Mouse (Mus musculus) left cerebral cortex, adult 2 months (tissue): ENCODE measurements at regions not wholly inside any gene's neighbourhood (a gene's known extent, or its start where the extent isn't known, plus 50 kb on each side); places are given as distances from the start of the nearest gene placed in this dataset.

Experiments
- DNase-seq, 2 experiments: peaks; one replicate each; pipeline ENCODE4 v3.0.0; 2021 to 2022; ENCODE audit warnings: low spot score in 2 of 2, mixed read lengths in 1 of 2; ENCODE audit errors: extremely low spot score in 1 of 2
- H3K27ac ChIP-seq: fragments of 200-600 bp; 2 replicates; pipeline ENCODE4 v1.8.1; 2022
- H3K4me3 ChIP-seq: fragments of 200-600 bp; 2 replicates; pipeline ENCODE4 v1.8.1; 2022
- CTCF ChIP-seq: fragments of 200-600 bp; IDR thresholded peaks from 2 replicates; pipeline ENCODE4 v1.8.1; 2022; ENCODE audit warnings: antibody characterized with exemption, mild to moderate bottlenecking, moderate library complexity
- intact Hi-C: fragments of 180-260 bp; cut with DNase I; formaldehyde crosslinking; loops from one replicate; pipeline ENCODE4 v1.15.1; 2025

DNA sequence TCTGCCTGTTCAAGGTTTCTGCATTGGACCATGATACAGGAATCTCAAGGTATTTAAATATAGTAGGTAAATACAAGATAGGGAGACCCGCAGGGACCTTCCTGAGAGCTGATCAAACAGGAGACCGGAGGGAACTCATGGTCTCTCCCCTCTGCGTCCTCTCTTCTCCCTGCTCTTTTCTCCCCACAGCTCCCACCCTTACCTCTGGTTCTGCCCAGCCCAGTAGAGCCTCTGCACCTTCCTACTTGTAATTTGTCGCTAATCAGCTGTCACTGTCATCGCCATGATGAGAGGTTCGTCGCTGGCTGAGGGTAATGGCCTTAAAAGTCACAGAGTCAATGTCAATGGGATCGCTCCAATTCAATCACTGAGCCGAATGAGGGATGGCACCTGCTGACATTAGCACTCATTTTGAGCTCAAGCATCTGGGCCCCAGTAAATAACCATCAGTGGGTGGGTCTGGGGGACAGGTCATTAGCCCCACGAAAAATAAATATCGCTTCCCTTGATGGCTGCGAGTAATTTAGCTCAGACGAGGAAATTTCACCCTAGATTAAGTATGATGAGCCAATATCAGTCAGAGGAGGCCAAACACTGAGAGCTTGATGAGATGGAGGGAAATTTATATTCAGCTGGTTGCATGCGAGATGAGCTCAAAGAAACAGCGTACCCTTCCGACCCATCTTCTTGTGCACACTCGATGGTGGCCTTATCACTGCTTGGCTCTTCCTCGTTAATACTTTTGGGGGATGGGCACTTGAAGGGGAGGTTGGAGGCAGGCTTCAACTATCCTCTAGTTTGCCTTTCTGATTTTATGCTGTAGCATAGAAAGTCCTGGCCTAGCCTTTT, 56.2 kb upstream of the Paqr3 start:
- intact Hi-C loops: no loop called here

DNA sequence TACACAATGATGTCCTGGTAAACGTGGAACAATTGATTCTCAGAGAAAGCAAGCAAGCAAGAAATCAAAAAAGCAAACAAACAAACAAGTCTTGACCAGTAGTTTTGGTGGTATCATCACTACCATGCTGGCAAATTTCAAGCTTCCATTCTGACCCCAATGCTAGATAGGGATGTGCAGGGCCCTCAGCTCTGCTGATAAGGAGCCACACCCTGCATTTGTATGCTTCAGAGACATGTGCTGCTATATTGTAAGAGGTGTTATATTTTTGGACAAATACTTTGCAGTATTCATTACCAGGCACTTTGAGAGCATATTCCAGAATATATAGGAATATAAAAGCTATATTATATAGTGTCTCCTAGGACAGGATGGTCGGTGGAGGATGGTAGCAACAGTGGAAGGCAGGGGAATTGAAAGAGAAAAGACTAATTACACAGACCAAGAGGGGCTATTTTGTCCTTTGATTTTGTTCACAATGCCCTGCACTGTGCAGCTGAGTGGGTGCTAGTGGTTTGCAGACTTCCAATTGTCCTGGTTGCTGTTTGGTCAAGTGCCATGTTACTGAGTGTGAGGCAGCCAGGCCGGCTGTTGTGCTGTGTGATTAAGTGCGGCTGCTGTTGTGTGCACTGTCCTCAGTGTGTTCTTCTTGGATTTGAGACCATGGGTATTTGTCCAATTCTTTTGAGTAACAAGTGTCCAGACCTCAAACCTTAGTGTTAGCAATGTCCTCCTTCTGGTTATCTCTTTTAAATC, 54.9 kb upstream of the Paqr3 start:
- no peak for TF ChIP-seq CTCF
- intact Hi-C loops: no loop called here

More for the DNA sequence above, 56.2 kb upstream of the Paqr3 start:
- no peak for DNase-seq
- no peak for TF ChIP-seq CTCF
- Histone ChIP-seq H3K4me3 (no peak overlapping the region), H3K27ac (no peak overlapping the region)

More for the DNA sequence above, 54.9 kb upstream of the Paqr3 start:
- Histone ChIP-seq H3K27ac (no peak overlapping the region), H3K4me3 (no peak overlapping the region)
- DNase-seq: no peak
